Mouse (Mus musculus) gastrocnemius, adult 8-10 months (tissue): ENCODE measurements around the gene Gm9837. TPM values are rescaled to one million over a fixed set of nuclear protein-coding genes. Genes with fewer than 3 reads are reported as not detected.

Source experiments
- DNase-seq, 2 experiments: peaks; one replicate each; pipeline ENCODE4 v3.0.0; 2022; ENCODE audit warnings: low spot score in 2 of 2
- total RNA-seq, 4 experiments: library from RNA; stranded (reverse); gene quantifications; 2 replicates each; pipeline ENCODE4 v1.2.4; 2022

Gene Gm9837
- total RNA-seq, 4 experiments from 2014 or later, result not detected

DNA sequence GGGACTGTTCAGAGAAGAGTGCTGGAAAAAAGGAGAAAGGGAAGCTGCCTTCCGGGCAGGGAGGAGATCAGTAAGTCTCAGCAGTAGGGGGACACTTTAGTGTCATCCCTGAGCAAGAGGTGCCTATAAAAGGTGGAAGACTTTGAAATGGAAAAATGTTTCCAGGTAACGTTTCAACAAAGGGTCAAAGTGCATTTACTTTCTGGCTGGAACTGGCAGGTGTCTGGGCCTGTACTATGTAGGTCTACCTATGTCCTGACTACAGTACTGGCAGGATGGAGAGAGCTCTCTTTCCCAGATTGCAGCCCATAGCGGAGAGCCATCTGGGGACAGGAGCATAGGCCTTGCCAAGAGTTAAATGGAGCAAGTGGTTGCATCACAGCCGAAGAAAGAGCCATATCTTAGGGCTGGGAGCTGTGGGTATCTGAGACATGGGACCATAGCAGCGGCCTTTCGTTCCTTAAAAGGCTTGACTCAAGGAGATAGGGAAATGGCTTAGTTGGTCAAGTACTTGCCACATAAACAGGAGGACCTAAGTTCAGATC is 44.5 kb downstream of the Gm9837 start:
- no peak for DNase-seq

DNA sequence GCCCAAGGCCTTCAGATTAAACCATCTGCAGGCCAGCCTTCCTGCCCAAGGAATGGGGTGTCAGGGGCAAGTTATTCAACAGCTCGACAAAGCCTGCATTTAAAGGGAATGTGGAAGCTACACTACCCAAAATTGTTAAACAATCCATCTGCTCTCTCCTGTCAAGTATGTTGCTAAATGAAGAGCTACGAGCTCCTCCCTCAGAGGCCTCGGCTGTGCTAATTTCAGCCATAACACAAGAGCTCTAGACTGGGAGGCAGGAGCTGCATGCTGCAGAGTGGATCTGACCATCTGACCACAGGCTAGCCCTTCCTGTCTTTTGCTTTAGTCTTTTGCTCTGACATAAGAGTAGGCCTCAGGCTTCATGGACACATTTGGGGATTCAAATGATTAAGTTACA is 45.0 kb downstream of the Gm9837 start:
- DNase-seq, result no peak

DNA sequence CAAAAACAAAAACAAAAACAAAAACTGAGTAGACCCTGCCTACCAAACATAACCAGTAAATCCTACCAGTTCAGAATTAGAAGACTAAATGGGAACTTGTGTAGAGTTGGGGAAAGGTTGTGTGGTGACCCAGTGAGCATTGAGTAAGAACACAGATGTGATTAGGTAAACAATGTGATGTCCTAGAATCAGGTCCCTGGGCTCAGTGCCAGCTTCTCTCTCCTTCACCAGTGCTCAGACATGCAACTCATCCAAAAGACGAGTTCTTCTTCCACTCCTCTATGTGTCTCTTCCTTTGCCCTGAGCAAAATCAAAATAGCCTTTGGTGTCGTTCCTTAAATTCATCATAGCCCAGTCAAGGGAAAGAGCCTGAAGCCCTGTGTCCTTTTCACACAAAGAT is 45.5 kb downstream of the Gm9837 start:
- no peak for DNase-seq

DNA sequence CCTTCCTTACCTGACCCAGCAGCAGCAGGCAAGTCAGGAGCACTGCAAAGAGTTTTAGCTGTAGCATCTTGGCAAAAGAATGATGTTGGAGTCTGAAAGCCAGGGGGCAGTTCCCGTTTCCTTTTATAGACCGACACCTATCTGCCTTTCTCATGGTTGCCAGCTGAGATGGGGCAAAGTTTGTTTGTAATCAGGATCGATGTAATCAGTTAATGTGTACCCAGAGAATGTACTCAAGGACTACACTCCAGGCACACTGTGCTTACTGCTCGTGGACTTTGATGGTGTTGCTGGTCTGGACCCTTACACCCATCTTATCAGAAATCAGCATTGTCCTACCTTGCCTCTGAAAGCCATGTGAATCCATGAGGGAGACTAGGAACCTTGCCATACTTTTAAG is 47.2 kb downstream of the Gm9837 start, which contains the start of gene Leap2:
TSS of gene Leap2 (minus strand) at position 135 of the 400 bp plus-strand sequence.
- DNase-seq, result no peak

Other genes with a start within 250 kb of the Gm9837 start
- 10 to 100 TPM; 68.4 to 86.4 (median 78.9) TPM for gene Hspa4, start 170.0 kb downstream of the Gm9837 start, total RNA-seq
- 10 to 100 TPM in 1 of 4 experiments, 1 to 10 TPM in 3; 5.1 to 11.2 (median 6.2) TPM for gene Zcchc10, start 145.8 kb downstream of the Gm9837 start, total RNA-seq
- gene Aff4, start 119.6 kb downstream of the Gm9837 start, total RNA-seq, result 100 to 1,000 TPM in 1 of 4 experiments, 10 to 100 TPM in 3; 72.4 to 108 (median 78.6) TPM
- not detected for gene Leap2, start 47.3 kb downstream of the Gm9837 start, total RNA-seq
- gene Uqcrq, start 39.6 kb downstream of the Gm9837 start, total RNA-seq, result 1,000 to 10,000 TPM; 1,108 to 1,285 (median 1,159) TPM
- gene Gdf9, start 39.5 kb downstream of the Gm9837 start, total RNA-seq, result under 1 TPM; 0.27 to 0.56 (median 0.28) TPM
- under 1 TPM in 1 of 4 experiments, not detected in 3; 0.11 TPM for gene Gm10447, start 13.4 kb downstream of the Gm9837 start, total RNA-seq
- gene Shroom1, start 13.3 kb downstream of the Gm9837 start, total RNA-seq, result 1 to 10 TPM in 1 of 4 experiments, under 1 TPM in 3; 0.29 to 1.2 (median 0.74) TPM
- not detected for gene Gm9945, start 9.7 kb upstream of the Gm9837 start, total RNA-seq
- gene Sowaha, start 9.8 kb upstream of the Gm9837 start, total RNA-seq, result under 1 TPM in 1 of 4 experiments, not detected in 3; 0.13 TPM
- 1 to 10 TPM; 4.5 to 8.4 (median 7.1) TPM for gene Sept8, start 48.8 kb upstream of the Gm9837 start, total RNA-seq
- 1 to 10 TPM; 3.0 to 6.8 (median 4.0) TPM for gene Kif3a, start 96.9 kb upstream of the Gm9837 start, total RNA-seq
- gene Il4, start 148.2 kb upstream of the Gm9837 start, total RNA-seq, result not detected
- gene Il13, start 164.2 kb upstream of the Gm9837 start, total RNA-seq, result not detected
- gene Rad50, start 236.8 kb upstream of the Gm9837 start, total RNA-seq, result 1 to 10 TPM; 3.8 to 4.7 (median 4.5) TPM